Mouse (Mus musculus) cerebellum, adult 2 months (tissue): ENCODE measurements around the gene Top3b.

ENCODE experiments used
- CTCF ChIP-seq: fragments of 200-500 bp; IDR thresholded peaks from 2 replicates; pipeline ENCODE4 v1.5.1; 2011; ENCODE audit warnings: low read depth, mild to moderate bottlenecking, control low read depth, low read length, moderate library complexity, borderline replicate concordance; ENCODE audit not compliant: insufficient read depth
- POLR2A ChIP-seq: fragments of 200-500 bp; IDR thresholded peaks from 2 replicates; pipeline ENCODE4 v1.6.1; 2011; ENCODE audit warnings: low read length, control low read depth, borderline replicate concordance; ENCODE audit not compliant: insufficient read depth

- peak; percentile 87 for TF ChIP-seq CTCF
- TF ChIP-seq POLR2A, result no peak
Measured at GRCm38 (mm10) chr16:16911641-16912597, 41.4 kb downstream of the Top3b start.
